Mouse (Mus musculus) induced T-regulatory cell, adult 2 months (primary cell): Measurements from ENCODE around the gene Vps35l.

Experiments
- DNase-seq: peaks from one replicate; pipeline ENCODE4 v3.0.0-alpha.2; 2012; ENCODE audit warnings: low read depth

The Vps35l gene

DNA sequence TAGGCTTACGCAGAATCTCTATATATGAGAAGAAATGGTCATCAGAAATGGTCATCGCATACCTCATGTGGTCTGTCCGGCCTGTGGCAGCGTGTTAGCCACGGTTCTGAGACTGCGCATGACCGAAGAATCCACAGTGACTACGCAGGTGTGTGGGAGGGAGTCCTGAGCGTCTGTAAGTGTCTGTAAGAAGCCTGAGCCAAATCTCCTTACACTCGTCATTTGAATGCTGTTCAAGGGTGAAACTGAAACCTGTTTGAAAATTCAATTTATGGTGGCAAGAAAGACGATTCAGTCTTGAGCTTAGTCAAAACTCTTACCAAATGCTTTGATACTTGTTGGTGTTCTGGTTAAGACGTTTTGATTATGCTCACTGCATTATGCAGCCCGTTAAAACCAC lies 6.8 kb upstream of the Vps35l start:
- DNase-seq = peak; percentile 29

DNA sequence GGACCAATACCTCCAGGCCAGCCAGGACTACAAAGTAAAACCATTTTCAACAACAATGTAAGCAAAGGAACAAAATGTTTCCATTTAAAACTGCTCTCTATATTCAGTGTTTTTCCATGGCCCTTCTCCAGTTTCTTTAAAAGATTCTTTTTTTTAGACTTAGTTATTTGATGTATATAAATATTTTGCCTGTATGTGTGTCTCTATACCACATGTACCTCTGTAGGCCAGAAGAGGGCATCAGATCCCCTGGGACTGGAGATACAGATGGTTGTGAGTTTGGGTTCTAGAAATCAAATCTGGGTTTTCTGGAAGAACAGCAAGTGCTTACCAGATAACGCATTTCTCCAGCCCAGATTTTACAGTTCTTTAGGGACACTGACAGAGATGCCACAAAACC lies 1.3 kb upstream of the Vps35l start:
- peak; percentile 29 for DNase-seq

DNA sequence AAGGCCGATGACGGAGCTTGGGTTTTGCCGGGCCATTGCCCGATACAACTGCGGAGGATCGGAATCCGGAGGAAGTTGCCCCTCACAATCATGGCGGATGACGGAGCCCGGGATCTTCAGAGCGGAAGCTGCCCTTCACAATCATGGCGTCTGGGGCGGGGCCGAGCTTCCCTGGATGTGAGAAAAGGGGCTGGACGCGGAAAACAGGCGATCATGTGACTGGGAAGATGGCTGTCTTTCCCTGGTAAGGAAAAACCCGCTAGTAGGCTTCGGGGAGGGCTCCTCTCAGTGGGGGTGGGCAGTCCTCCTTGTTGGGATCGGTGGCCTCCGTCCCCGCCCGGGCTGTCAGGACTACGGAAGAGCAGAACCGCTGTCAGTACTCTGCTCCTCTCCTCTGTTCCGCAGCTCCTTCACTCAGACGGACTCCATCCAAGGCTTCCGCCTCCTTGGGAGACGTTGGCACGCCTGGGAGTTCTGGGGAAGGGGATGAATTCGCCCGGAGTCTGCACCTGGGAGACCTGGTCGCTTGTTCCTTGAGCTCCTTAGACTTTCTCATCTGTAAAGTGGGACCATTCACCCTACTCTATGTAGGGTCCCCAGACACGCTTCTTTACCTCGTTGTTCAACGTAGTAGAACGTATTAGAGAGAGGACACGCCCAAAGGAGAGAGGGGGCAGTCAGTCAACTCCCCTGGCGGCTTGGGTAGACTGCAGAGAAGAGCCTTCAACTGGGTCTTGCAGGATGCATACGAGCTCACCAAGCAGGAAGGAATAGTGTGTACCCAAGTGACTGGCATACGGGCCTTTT lies 709 bp downstream of the Vps35l start:
- peak; percentile 99 for DNase-seq

DNA sequence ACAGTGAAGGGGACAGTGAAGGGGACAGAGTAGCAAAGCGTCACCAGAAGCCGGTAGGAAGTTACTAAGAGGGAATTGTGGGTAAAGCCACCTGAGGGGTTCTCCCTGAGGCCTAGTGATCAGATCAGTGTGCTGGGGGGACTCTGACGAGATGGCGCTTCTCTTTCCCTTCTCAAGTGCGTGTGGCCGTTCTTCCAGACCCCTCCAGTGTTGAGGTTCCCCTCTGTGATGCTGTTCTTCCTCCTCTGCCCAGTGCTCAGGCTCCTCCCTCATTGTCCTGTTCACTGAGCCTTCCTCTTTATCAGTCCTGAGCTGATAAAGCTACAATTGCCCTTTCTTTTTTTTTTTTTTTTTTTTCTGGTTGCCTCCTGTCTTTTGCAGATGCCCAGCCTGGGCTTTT lies 2.3 kb downstream of the Vps35l start:
- DNase-seq = no peak

DNA sequence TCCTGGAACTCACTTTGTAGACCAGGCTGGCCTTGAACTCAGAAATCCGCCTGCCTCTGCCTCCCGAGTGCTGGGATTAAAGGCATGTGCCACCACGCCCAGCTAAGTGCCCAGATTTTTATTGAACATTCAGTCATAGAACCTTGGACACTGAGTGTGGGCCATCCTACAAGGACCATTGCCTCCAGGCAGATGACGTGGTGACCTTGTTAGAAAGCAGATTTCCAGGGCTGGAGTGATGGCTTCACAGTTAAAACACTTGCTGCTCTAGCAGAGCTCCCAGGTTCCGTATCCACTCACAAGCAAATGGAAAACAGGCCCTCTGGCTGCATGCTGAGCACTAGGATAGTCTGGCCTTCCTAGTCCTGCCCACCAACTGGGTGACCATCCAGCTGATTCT lies 4.7 kb downstream of the Vps35l start:
- no peak for DNase-seq

DNA sequence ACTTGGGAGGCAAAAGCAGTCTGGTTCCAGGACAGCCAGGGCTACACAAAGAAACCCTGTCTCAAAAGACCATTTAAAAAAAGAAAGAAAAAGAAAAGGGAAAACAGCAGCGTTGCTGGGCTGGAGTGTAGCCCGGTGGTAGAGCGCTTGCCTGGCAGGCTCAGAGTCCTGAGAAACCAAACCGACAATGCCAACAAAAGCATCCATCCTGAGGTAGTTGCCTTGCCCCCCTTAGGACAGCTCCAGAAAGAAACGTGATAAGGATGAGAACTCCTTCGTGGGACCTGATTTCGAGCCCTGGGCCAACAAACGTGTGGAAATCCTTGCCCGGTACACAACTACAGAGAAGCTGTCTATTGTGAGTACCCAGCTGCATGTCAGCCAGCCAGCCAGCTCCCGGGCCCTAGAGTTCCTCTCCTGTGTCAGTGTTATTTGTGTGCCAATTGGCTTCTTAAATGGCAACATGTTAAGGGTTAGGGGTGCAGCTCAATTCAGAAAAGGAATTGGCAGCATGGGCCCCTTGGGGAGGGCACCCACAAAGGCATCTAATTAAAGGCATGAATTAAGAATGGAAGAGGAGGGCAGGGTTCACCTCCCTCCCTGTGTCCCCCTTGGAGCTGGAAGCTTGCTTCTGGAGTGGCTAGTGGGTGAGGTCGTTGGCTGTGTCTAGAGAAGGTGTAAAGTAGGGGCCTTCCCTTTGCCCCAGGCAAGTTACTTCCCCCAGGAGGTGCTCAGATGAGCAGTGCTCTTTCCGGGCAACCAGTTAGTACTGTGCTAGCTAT lies 8.1 kb downstream of the Vps35l start:
- no peak for DNase-seq

DNA sequence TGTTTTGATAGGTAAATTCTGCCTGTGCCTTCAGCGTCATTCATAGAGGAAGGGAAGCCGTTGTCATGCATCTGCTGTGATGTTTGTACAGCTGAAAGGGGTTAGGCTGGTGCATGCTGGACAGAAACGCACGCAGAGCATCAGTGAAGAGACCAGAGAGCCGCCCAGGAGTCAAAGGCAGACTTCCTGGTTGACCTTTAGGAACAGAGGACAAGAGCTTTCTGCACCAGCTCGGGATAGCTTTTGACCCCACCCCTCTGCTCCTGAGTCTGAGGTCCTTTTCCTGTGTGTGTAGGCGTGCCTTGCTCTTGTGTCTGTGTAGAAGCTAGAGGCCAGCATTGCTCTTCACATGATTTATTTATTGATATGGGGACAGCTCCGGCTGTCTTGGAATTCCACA lies 9.7 kb downstream of the Vps35l start:
- DNase-seq = no peak

DNA sequence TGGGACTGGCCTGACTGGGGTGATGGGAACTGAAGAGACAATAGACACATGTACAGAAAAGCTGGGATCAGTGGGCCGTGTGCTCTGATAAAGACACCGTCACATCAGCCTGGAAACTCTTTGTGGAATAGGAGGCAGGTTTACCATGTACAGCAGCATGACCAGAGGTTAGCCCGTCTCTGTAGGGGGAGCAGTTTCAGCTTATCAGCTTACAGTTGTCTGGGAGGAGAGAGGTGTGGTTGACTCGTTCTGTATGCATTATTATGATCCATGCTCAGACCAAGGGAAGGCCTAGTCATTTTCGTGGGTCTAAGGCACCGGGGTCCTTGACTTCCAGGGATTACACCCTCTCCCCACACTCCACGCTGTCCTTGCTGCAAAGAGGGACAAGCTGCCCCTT lies 11.6 kb downstream of the Vps35l start:
- no peak for DNase-seq

DNA sequence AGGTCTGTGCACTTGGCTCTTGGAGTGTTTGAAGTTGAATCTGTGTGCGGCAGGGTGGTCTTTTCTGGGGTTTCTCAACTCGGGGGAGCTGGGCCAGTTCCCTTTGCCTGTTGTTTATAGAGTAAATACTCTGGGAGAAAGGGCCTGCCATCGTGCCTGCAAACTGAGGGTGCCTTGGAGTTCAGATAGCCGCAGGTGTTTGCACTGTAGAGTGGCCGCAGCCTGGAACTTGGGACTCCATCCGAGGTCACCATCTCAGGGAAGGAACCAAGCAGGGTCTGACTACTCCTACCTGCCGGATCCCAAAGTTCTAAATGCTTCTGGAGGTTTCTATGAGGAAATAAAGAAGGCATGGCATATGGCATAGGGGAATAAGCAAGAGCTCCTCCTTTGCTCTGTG lies 15.7 kb downstream of the Vps35l start:
- no peak for DNase-seq

DNA sequence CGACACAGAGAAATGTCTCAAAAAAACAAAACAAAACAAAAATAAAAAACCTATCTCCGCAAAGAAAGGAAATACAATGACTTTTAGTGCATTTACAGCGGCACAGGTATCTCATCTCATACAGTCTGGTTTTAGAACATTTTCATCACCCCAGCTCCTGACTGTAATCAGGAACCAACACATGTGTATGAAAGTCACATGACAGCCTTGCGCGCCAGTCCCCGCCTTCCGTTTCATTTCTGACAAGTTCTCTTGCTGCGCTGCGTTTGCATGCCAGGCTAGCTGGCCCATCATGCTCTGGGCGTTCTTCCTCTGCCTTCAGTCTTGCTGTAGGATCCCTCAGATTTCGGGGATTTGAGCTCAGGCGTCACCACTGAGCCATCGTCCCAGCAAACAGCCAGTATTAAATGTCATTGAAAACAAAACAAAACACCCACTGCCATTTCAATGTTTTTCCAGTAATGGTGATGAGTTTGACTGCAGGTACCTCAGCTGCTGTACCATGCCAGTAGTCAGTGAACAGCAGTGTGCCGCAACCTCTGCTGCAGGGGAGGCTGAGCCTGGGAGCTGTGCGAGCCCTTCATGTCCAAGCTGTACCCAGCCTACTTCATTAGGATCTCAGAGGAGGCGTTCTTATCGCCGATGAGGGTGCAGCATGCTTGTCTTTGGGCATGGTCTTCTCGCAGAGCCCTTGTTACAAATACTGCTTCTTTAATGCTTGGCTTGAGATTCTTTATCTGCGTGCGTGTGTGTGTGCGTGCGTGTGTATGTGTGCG lies 16.7 kb downstream of the Vps35l start:
- DNase-seq = no peak

DNA sequence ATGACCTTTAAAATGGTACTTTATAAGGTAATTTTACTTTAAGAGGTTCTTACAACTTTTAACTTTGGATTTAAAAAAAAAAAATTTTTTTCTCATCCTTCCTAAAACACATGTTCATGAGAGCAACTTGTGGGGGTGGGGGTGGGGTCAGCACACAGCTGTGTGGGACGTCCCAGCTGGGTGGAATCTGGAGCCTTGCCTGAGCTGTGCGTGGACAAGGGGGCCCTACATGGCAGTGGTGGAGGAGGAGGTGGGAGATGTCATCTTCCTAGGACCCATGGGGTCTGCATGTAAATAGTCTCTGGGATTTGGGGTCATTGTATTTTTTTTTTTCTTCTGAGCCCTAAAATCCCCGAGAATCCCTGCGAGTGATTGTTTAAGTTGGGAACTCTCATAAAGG lies 18.3 kb downstream of the Vps35l start:
- no peak for DNase-seq

DNA sequence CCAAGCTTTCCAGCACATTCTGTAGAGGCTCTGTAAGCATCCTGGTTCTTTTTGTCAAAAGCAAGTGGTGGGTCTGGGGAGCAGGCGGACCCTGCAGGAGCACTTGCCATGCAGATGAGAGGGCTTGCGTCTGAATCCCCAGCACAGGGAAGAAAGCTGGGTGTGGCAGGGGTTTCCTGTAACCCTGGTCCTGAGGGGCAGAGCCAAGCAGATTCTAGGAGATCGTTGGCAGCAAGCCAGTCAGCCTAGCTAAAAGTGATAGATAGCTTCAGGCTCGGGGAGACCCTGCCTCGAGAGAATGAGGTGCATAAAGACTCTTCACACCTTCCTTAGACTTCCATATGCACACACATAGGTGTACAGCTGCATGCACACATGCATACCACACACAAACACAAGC lies 19.3 kb downstream of the Vps35l start:
- no peak for DNase-seq

DNA sequence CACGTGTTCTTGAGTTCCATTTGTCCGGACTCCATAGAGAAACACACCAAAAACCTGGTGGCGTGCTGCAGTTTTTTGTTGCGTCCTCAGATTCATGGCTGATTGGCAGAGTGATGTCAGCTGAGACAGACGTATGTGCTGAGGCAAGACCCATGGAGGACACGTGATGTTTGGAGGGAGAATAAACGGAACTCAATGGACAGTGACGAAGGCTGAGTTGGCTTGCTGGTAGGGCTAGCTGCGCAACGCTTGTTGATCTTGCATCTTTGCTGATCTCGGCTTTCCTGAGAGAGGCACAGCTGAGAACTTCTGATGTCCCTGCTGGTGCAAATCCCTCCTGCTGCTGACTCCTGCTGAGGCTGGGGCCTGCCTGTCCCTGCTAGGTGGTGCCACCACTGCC lies 23.9 kb downstream of the Vps35l start:
- no peak for DNase-seq

DNA sequence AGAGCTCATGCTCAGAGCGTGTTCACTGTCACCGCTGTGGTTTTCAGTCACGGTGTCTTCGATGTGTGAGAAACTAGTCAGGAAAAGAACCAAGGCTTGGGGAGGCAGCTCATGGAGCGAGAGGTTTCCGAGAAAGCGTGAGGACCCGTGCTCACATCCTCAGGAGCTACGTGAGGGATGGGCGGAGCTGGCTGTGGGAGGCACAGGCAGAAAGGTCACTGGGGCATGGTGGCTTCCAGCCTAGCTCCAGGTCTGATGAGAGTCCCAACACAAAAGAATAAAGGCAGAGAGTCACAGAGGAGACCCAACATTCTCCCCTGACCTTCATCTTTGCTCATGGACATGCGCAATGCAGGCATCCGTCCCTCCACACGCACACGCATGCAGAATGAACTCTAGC lies 24.7 kb downstream of the Vps35l start:
- no peak for DNase-seq

DNA sequence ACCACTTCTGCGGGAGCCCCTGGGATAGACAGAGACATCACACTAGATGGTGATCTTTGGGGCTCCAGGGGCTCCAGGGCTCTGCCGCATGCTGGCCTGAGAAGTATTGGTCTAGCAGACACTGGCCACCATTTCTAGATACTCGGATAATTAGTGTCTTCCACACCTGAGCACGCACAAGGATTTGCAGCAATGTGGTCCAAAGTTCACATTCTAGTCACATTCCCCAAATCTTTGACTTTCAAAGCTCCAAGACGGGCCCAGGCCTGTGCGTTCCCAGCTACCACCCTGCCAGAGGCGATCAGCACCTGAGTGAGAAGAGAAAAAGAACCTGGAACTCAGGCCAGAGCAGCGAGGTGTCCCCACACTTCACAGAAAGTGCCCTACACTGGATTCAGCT lies 25.6 kb downstream of the Vps35l start:
- DNase-seq = no peak

DNA sequence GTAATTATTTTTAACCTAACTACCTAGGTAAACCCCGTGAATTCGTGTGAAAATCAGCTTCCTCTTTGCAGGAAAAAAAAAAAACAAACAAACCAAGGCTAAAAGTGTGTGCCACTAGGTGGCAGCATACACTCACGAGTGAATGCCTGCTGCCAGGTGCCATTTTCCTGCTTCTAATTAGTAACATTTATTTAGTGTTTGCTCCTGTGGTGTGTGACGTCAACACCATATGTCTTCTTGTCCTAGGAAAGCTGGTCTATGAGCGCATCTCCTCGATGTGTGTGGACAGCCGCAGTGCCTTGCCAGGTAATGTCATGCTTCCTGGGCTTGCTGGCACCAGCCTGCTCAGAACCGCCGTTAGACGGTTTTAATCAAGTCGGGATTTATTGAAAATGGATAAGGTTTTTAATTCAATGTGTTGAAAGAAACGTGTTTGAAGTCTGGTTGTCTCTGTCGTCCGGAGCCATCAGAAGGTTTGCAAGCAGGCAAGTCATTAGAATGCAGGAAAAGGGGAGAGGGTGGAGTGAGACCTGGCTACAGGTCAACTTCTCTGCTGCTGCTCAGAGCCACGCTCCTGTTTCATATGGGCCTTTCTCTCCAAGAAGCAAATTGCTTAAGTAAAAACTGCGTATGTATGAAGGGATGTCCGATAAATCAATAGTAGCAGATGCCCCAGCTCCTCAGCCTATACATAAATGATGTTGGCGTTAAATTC lies 26.2 kb downstream of the Vps35l start:
- DNase-seq = peak; percentile 85

DNA sequence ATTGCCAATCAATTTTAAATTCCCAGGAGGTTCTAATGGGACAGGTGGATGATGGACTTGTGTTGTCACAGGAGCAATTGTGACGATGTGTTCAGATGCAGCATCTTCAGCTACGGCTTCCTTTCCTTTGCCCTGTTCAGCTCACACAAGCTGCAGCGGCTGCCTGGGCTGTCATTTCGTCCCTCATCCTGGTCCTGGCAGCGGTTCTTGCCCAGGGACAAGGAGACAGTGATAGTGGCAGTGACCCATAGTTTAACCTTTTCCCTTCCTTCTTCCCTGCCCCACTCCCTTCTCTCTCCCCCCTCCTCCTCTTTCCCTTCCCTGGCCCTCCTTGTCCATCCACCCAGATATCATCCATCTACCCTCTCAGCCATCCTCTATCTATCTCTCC lies 26.8 kb downstream of the Vps35l start:
- DNase-seq = no peak

DNA sequence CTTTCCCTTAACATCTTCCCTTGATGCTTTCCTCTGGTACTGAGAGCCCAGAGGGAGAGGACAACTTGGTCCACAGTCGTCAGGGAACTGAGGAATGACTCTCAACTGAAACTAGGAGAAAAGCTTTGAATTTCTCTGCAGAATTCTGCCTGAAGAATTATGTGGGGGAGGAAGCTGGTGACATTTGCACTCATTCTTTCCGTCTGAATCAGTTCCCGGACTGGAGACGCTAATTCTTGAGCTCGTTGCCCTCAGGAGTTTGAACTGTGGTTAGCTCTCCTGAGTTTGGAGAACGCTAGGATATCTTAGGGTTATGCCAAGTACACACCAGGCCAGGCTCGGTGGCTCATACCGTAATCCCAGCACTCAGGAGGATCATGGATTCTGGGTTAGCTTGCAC lies 29.2 kb downstream of the Vps35l start:
- no peak for DNase-seq

DNA sequence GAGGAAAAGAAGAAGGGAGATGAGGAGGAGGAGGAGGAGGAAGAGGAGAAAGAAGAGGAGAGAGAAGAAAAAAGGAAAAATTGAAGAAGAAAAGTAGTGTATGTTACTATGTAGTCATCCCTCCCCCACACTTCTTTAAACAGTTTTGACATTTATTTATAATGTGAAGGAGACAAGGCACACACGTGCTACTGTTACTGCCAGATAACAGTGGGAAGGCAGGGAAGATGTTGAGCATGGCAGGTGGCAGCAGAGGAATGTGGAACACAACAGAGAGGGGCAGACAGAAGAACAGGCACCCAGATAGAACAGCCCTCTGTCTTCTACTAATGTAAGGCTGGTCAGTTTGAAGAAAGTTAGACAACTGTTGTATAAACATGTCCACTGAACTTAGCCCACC lies 29.6 kb downstream of the Vps35l start:
- DNase-seq = no peak

DNA sequence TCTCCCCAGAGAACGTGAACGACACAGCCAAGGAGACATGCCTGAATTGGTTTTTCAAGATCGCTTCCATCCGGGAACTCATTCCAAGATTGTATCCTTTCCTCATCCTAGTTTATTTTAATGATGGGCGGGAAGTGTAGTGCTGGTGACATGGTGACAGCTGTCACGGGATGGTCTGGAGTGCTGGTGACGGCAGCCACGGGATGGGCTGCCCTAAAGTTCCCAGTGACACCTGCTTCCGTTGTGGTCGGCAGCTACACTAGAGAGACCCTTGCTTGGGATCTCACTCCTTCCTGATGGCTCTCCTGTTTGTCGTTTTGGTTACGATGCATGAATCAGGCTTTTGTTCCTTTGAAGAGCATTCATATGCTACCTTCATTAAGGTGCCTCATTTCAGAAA lies 33.0 kb downstream of the Vps35l start:
- DNase-seq = no peak

DNA sequence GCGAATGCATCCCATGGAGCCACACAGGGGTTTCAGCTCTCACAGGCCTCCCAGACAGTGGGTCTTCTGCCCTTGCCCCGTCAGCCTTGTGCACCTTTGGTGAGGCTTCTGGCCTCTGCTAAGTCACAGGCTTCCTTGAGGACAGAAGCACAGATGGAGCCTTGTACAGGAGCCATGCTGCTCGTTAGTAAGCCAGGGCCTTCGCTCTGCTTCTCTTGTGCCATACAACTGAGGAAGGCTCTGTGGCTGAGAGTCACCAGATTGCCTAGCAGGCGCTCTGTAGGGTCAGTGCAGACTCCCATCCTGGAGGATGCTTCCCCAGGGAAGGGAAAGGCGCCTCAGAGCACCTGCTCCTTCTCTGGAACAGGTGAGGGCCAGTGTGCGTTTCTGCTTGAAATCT lies 36.0 kb downstream of the Vps35l start:
- no peak for DNase-seq

DNA sequence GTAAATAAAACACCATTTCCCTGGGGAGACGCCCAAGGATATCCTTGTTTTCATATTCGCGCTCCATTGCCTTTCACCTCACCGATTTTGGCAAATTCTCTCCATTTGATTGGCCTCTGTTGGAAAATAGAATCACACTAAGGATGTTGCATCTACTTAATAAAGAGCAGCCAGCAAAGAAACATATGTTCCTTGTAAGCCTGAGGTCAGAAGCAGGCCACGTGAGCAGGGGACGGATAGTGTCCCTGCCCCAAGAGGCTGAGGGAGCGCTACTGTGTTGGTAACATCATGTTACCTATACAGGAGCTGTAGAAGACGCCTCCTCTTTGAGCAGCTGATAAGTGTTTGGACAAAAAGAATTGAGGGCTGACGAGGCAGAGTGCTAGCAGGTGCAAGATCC lies 36.5 kb downstream of the Vps35l start:
- DNase-seq = no peak
